Mouse (Mus musculus) liver, postnatal 0 days (tissue): ENCODE results near the gene Zbtb8b.

ENCODE experiments used
- CTCF ChIP-seq: sonication (generic); IDR thresholded peaks from 2 replicates; pipeline ENCODE4 v1.5.1; 2016; ENCODE audit warnings: antibody characterized with exemption, low read depth
- EP300 ChIP-seq: IDR thresholded peaks from 2 replicates; pipeline ENCODE4 v1.6.1; 2016; ENCODE audit warnings: antibody characterized with exemption, low read depth, mild to moderate bottlenecking

GRCm38 (mm10) chr4:129460827-129461182 is 20.2 kb upstream of the Zbtb8b start:
- TF ChIP-seq CTCF (no peak), EP300 (no peak)
